Mouse (Mus musculus): Measurements from ENCODE around the gene Dad1. TPM values are rescaled to one million over a fixed set of nuclear protein-coding genes. Genes with fewer than 3 reads are reported as not detected.
A peak's percentile ranks its signal among the peaks of the same experiment; 100 is the strongest.

The Dad1 gene
- total RNA-seq, 4 experiments from 2014 or later = 107 to 132 (median 119) TPM

- DNase-seq (ENCODE audit: low spot score in 2 of 2) = no peak
Observed at GRCm38 (mm10) chr14:54206750-54207550, 47.0 kb downstream of the Dad1 start.

GRCm38 (mm10) chr14:54206309-54206708, 47.6 kb downstream of the Dad1 start:
- DNase-seq (ENCODE audit: low spot score in 2 of 2) = no peak

- no peak for DNase-seq (ENCODE audit: low spot score in 2 of 2)
Observed at GRCm38 (mm10) chr14:54205904-54206303, 48.0 kb downstream of the Dad1 start.

GRCm38 (mm10) chr14:54204786-54205185, 49.1 kb downstream of the Dad1 start:
- DNase-seq (ENCODE audit: low spot score in 2 of 2) = no peak

- DNase-seq (ENCODE audit: low spot score in 2 of 2) = no peak
Observed at GRCm38 (mm10) chr14:54204311-54204710, 49.6 kb downstream of the Dad1 start.

- no peak for DNase-seq (ENCODE audit: low spot score in 2 of 2)
Observed at GRCm38 (mm10) chr14:54203776-54204175, 50.1 kb downstream of the Dad1 start.

DNA sequence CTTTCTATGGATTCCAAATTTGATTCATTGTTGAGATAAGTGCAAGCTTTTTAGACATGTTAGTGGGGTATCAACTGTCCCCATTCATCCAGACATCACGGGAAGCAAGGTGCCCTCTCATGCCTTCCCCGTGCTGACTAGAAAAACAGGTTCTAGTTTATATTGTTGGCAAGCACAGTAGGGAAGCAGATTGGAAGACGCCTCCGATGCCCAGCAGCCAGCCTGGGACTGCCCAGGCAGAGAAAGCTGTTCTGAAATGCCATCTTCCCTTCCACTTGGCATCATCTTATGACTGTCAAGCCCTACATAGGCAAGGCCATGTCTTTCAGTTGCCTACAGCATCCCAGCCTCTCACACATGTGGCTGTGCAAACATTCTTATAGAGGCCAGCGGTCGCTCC, 50.7 kb downstream of the Dad1 start:
- DNase-seq (ENCODE audit: low spot score in 2 of 2) = no peak

GRCm38 (mm10) chr14:54200363-54200762, 53.5 kb downstream of the Dad1 start:
- DNase-seq (ENCODE audit: low spot score in 2 of 2) = no peak

GRCm38 (mm10) chr14:54199662-54200061, 54.2 kb downstream of the Dad1 start:
- DNase-seq (ENCODE audit: low spot score in 2 of 2) = no peak

GRCm38 (mm10) chr14:54197740-54198139, 56.2 kb downstream of the Dad1 start:
- DNase-seq (ENCODE audit: low spot score in 2 of 2) = no peak

DNA sequence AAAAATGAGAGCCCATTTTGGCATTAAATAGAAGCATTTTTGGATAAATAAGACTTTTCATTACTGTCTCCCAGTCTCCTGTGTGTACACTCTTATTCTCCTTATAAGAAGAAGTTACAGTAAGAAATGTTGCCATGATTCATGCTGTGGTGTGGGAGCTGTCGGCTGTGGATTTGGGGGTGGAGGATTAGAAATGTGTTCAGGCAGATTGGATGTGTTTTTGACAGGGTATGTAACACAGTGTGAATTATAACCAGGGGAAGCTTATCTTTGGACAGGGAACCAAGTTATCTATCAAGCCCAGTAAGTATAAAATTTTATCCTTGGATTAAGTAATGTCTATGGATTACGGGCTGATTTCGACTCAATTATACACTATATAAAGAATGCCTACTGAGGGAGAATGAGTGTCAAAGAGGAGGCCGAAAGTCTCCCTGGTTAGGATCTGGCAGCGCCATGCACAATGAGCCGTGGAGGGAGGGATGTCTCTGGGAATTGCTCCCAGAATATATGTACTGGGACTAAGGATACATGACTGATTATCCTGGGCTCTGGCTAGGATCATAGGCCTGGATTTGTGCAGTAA, 58.0 kb downstream of the Dad1 start:
- DNase-seq (ENCODE audit: low spot score in 2 of 2) = no peak

GRCm38 (mm10) chr14:54193354-54194133, 60.4 kb downstream of the Dad1 start:
- DNase-seq (ENCODE audit: low spot score in 2 of 2) = no peak

GRCm38 (mm10) chr14:54192462-54192847, 61.4 kb downstream of the Dad1 start:
- peak; percentile 57 to 68 for DNase-seq (ENCODE audit: low spot score in 2 of 2)

- DNase-seq (ENCODE audit: low spot score in 2 of 2) = peak; percentile 34 to 50
Observed at GRCm38 (mm10) chr14:54191594-54192461, 62.1 kb downstream of the Dad1 start.

- DNase-seq (ENCODE audit: low spot score in 2 of 2) = no peak
Observed at GRCm38 (mm10) chr14:54191026-54191390, 62.9 kb downstream of the Dad1 start.

GRCm38 (mm10) chr14:54190305-54191025, 63.4 kb downstream of the Dad1 start:
- no peak for DNase-seq (ENCODE audit: low spot score in 2 of 2)

DNA sequence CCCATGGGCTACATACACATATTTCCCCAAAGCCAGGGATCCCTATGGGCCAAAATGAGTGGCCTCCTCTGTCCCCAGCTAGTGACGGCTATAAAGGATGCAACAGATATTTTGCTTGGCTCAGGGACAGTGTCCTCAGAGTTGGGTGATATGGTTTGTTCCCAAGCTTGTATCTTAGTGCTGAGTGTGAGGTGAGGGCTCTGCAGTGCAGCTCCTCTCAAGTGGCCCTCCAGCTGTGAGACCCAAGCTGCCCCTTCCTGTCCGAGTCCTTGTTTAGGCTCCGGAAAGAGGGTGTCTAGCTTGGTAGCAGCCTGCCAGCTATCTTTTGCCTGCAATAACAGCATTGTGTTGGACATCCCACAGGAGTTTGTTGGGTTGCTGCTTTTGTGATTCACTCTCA, 64.6 kb downstream of the Dad1 start:
- no peak for DNase-seq (ENCODE audit: low spot score in 2 of 2)

DNA sequence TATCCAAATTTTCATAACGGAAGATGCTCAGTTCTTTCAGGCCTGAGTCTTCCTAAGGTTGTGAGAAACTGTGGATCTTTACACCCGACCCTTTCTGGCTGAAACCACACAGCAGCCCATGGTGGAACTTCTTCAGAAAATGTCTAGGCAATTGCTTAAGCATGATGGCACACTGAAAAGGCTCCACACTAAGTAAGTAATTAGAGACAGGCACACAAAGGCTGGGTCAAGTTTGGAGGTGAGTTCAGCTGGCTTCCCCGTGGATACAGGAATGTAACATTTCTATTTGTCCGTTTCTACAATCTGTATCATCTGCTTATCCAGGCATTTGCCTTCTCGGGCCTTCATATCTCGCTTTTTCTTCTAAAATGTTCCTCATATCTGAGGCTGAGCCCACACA, 66.7 kb downstream of the Dad1 start:
- no peak for DNase-seq (ENCODE audit: low spot score in 2 of 2)

Data from layer of hippocampus, adult 8-10 months (tissue).